Mouse (Mus musculus) MEL (cell line): ENCODE measurements around the gene Kank3.

Source experiments
- MYC ChIP-seq: IDR thresholded peaks from 2 replicates; pipeline ENCODE4 v1.6.1; 2011; ENCODE audit warnings: low read depth, mild to moderate bottlenecking, low read length, improper control_type of control experiment, moderate library complexity
- NRF1 ChIP-seq: IDR thresholded peaks from 2 replicates; pipeline ENCODE4 v1.6.1; 2014; ENCODE audit warnings: low read depth, mild to moderate bottlenecking, inconsistent platforms, low read length, improper control_type of control experiment, moderate library complexity; ENCODE audit not compliant: poor library complexity, insufficient read depth, severe bottlenecking
- POLR2A ChIP-seq, 2 experiments: IDR thresholded peaks; 2 replicates each; pipeline ENCODE4 v1.6.1; 2011 to 2012; ENCODE audit warnings: low read length in 2 of 2, mild to moderate bottlenecking in 2 of 2, control low read depth in 1 of 2, improper control_type of control experiment in 1 of 2, low read depth in 1 of 2, moderate library complexity in 1 of 2; ENCODE audit not compliant: control insufficient read depth in 1 of 2, insufficient read depth in 1 of 2, poor library complexity in 1 of 2
- POLR2AphosphoS5 ChIP-seq: IDR thresholded peaks from 2 replicates; pipeline ENCODE4 v1.6.1; 2012; ENCODE audit warnings: low read depth, borderline replicate concordance, mild to moderate bottlenecking, inconsistent platforms, low read length, moderate library complexity, mixed read lengths
- TAL1 ChIP-seq: IDR thresholded peaks from 2 replicates; pipeline ENCODE4 v1.6.1; 2012; ENCODE audit warnings: mild to moderate bottlenecking, inconsistent platforms, low read length, moderate library complexity, mixed read lengths
- ZC3H11A ChIP-seq: IDR thresholded peaks from 2 replicates; pipeline ENCODE4 v1.6.1; 2012; ENCODE audit warnings: low read depth, mild to moderate bottlenecking, inconsistent platforms, low read length, improper control_type of control experiment

DNA sequence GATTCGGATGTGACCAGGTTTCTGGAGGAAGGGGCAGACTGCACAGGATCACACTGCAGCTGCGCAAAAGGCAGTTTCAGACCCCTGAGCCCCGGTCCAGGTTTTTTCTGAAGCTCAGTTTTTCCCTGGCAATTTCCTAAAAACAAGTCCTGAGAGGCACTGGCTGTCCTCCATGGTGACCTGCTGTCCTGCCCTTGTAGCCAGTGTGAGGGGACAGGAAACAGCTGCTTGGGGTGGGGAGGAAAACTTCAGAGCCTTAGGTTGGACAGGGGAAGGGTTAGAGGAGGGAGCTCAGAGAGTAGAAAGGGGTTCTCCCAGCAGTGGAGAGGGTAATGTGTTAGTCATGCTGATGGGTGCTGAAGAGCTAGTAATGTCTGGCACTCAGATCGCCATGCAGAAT lies 2.7 kb downstream of the Kank3 start:
- TF ChIP-seq TAL1 (no peak), ZC3H11A (no peak), MYC (no peak), NRF1 (no peak), POLR2AphosphoS5 (no peak), POLR2A (IDR thresholded peaks at IDR 0.05; ENCODE audit: control insufficient read depth in 1 of 2, insufficient read depth in 1 of 2, low read depth in 1 of 2, low read length in 2 of 2, poor library complexity in 1 of 2) (no peak)
